Comparison of ENCODE assay signal across 9 mouse cellular contexts in genomic region chr12:95696522-95697025, GRCm38 (mm10). TPM values are rescaled to one million over a fixed set of nuclear protein-coding genes. Genes with fewer than 3 reads are reported as not detected.
A peak's percentile ranks its signal among the peaks of the same experiment; 100 is the strongest.
DNase-seq lines count a peak whose midpoint lies in the region; ATAC-seq and TF ChIP-seq lines count a peak whose summit lies in the region.
"Had no signal": no experiment of that assay in that cellular context is flagged by ENCODE, and none has a peak within 500 bp of the region (broad histone marks: within the 10 kb centered on the region; RNA-seq: fewer than 3 reads in every experiment).

No protein-coding gene starts in this region.

- no peaks in the 10 kb centered on the region for H3K36me3 ChIP-seq in megakaryocyte, embryonic 14.5 days (replicated peaks; ENCODE audit: low read length)
- H3K36me3 ChIP-seq in intestine, postnatal 0 days (ENCODE audit: control insufficient read depth, insufficient read depth): no peaks in the 10 kb centered on the region

- no peak for TF ChIP-seq POLR2A in cerebellum, adult 2 months (IDR thresholded peaks at IDR 0.05; ENCODE audit: borderline replicate concordance, insufficient read depth, low read length)
- no peak for TF ChIP-seq POLR2A in olfactory bulb, adult 2 months (IDR thresholded peaks at IDR 0.05; ENCODE audit: insufficient read depth, low read depth, low read length)

- H3K4me3 ChIP-seq in cerebellum, adult 2 months (replicated peaks; ENCODE audit: insufficient read depth, low read depth, low read length): peak overlapping the region; percentile 11
- H3K4me3 ChIP-seq in megakaryocyte, embryonic 14.5 days (replicated peaks): peak overlapping the region; percentile 64
- peak overlapping the region; percentile 71 for H3K4me3 ChIP-seq in intestine, postnatal 0 days (ENCODE audit: low read depth, low read length)
- H3K4me3 ChIP-seq in olfactory bulb, adult 2 months (ENCODE audit: insufficient read depth, low read depth, low read length): peak overlapping the region; percentile 93

- no peak for DNase-seq in cerebellum, adult 2 months
- no peak for DNase-seq in cerebellum, adult 18-20 months
- no peak for DNase-seq in cerebellum, adult 9-11 months
- no peak for DNase-seq in ovary, postnatal 14 days (ENCODE audit: low spot score)

- no peak overlapping the region for H3K9ac ChIP-seq in intestine, postnatal 0 days (ENCODE audit: low read depth, low read length)

- H3K9me3 ChIP-seq in megakaryocyte, embryonic 14.5 days: no peaks in the 10 kb centered on the region
- H3K9me3 ChIP-seq in intestine, postnatal 0 days (ENCODE audit: control insufficient read depth): no peaks in the 10 kb centered on the region

- H3K27me3 ChIP-seq in cerebellum, adult 2 months (ENCODE audit: control insufficient read depth, insufficient read depth, low read length): no peaks in the 10 kb centered on the region; the same call in 1 of the 2 replicates
- H3K27me3 ChIP-seq in megakaryocyte, embryonic 14.5 days (replicated peaks): peaks cover 70% of the 10 kb centered on the region
- H3K27me3 ChIP-seq in intestine, postnatal 0 days (replicated peaks; ENCODE audit: control insufficient read depth, insufficient read depth, low read length): peaks cover 42% of the 10 kb centered on the region

- peak overlapping the region; percentile 94 for H3K4me2 ChIP-seq in intestine, postnatal 0 days (replicated peaks; ENCODE audit: low read depth)

- 24% methylated on average over 6 of the region's 6 CpGs for WGBS in cerebellum, adult 2 months
- 26% methylated on average over 6 of the region's 6 CpGs for WGBS in intestine, postnatal 0 days
- 22% methylated on average over 6 of the region's 6 CpGs for whole genome bisulfite sequencing in olfactory bulb, adult 2 months

- no peaks in the 10 kb centered on the region; the same call in 1 of the 2 replicates for H3K4me1 ChIP-seq in cerebellum, adult 2 months (ENCODE audit: control insufficient read depth, insufficient read depth, low read length)
- H3K4me1 ChIP-seq in megakaryocyte, embryonic 14.5 days: peaks cover 37% of the 10 kb centered on the region
- 0 out of 2 replicates have a peak, but pooled peaks cover 5% of the 10 kb centered on the region for H3K4me1 ChIP-seq in intestine, postnatal 0 days (replicated peaks; ENCODE audit: control insufficient read depth, insufficient read depth, low read length)
- H3K4me1 ChIP-seq in olfactory bulb, adult 2 months (ENCODE audit: control insufficient read depth, insufficient read depth, low read length): peaks cover 19% of the 10 kb centered on the region

- no peak for ATAC-seq in megakaryocyte, adult 5-6 weeks (ENCODE audit: poor library complexity, severe bottlenecking)
- ATAC-seq in intestine, postnatal 0 days: no peak

- TF ChIP-seq CTCF in cerebellum, adult 2 months (IDR thresholded peaks at IDR 0.05; ENCODE audit: borderline replicate concordance, insufficient read depth, low read depth, low read length): no peak
- no peak for TF ChIP-seq CTCF in intestine, postnatal 0 days (IDR thresholded peaks at IDR 0.05; ENCODE audit: low read depth)
- no peak for TF ChIP-seq CTCF in olfactory bulb, adult 2 months (IDR thresholded peaks at IDR 0.05; ENCODE audit: insufficient read depth, low read depth, low read length)

- no peak overlapping the region for H3K27ac ChIP-seq in cerebellum, adult 2 months (ENCODE audit: insufficient read depth, low read length)
- H3K27ac ChIP-seq in intestine, postnatal 0 days (ENCODE audit: low read depth, low read length): no peak overlapping the region
- no peak overlapping the region for H3K27ac ChIP-seq in olfactory bulb, adult 2 months (ENCODE audit: insufficient read depth, low read depth, low read length)

RNA-seq across cellular contexts. Expression of gene Flrt2, which starts 4.5 kb away (rescaled TPM):
- polyA plus RNA-seq in cerebellum, adult 2 months (2012; rRNA removed): 4.6 and 5.3 TPM in 2 replicates
- 0.26 TPM in 1 of 2 replicates, not detected in the other for polyA plus RNA-seq in megakaryocyte, embryonic 14.5 days (2012; ENCODE audit: insufficient read depth, low replicate concordance)
- total RNA-seq in megakaryocyte, adult 5-6 weeks (2015): 0.02 TPM in 2 replicates
- not detected in 2 replicates for total RNA-seq in megakaryocyte, adult 5-6 weeks (2017)
- 2.8 and 3.5 TPM in 2 replicates for polyA plus RNA-seq in intestine, postnatal 0 days (2015; fragmentation: Nextera tagmentation; extraction: Ambion mirVana)
- not detected in 2 replicates for polyA plus RNA-seq in olfactory bulb, adult 2 months (2012; ENCODE audit: insufficient read depth, insufficient read length, low replicate concordance, missing spikeins)
- total RNA-seq: common myeloid progenitor, adult 5-6 weeks had no signal

Comparison
In these comparisons a context has a peak if more than half of its experiments do, and no peak if none do; other contexts are left out.
1. H3K4me3 ChIP-seq: peak in every context shown above with its lines; median percentile 93 in olfactory bulb, adult 2 months; 71 in intestine, postnatal 0 days; 64 in megakaryocyte, embryonic 14.5 days; 11 in cerebellum, adult 2 months.